Mouse (Mus musculus) B cell, adult 2 months (primary cell): Measurements from ENCODE around the gene Tnfsf13.
A peak's percentile ranks its signal among the peaks of the same experiment; 100 is the strongest.

ENCODE experiments used
- DNase-seq, 2 experiments: peaks; one replicate each; pipeline ENCODE4 v3.0.0; 2022

The Tnfsf13 gene

DNA sequence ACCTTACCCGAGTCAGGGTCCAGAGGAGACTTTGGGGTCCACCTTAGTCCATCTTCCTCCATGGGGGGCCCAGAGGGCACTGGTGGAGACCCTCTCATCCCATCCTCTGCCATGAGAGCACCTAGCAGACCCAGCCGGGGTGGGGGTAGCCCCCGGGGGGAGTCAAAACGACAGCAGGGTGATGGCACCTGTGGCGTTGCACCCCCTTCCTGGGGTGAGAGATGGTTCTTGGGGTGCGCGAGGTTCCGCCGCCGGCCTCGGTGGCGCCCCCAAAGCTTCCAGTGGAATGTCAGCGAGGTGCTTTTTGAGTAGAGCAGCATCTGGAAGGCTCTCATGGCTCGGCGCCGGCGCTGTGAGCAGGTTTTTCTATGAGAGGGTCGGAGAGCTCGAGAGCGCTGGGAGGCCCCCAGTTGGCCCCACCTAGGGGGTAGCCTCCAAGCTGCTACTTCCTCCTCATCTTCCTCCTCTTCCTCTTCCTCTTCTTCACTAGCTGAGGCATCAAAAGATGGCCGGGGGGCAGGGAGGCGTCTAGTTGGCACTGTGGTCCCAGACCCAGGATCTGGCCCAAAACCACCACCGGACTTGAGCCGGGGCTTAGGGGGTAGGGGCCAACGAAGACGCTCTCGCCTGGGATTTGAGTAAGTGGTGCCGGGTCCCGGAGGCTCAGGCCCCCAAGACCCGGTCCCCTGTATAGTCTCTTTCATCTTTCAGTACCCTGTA is 5.3 kb downstream of the Tnfsf13 start:
- DNase-seq: no peak

DNA sequence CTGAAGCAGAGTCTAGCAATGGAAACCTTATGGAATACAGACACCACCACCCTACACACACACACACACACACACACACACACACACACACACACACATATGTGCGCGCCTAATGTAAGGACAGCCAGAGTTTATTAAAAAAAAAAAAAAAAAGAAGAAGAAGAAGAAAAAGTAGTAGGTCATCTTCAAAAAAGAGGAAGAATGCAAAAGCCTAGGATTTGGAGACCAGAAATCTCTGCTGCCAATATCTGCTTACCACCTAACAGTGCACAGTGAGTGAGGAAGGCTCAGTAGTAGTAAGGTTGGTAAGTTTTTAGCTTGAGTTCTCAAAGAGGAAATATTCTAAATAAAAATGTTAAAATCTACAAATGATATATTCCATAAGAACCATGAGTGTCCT is 6.4 kb downstream of the Tnfsf13 start:
- DNase-seq: no peak

DNA sequence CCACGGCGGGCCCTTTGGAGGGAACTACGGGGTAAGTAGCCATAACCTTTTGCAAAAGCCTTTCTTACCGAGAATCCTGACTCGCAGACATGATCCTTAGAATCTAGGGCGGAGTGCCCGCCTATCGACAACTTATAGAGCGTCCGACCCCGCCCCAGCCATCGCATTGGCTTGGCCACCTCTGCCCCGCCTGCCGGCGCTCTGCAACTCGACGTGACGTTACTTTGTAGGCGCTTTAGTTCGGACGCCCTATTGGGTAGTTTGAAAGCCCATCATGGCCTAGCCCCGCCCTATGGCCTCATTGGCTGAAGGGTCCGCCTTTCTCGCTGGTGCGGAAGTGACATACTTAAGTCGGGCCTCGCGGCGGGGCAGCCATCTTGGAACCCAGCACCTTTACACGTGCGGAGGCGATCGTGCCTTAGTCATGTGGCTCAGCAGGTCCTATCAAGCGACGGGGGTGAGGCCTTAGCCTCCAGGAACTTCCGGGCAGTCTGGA is 13.3 kb downstream of the Tnfsf13 start, which contains the start of gene Eif4a1:
Eif4a1 (minus strand) TSS at position 213 of the 496 bp plus-strand sequence.
- DNase-seq: peak; percentile 97 to 99

DNA sequence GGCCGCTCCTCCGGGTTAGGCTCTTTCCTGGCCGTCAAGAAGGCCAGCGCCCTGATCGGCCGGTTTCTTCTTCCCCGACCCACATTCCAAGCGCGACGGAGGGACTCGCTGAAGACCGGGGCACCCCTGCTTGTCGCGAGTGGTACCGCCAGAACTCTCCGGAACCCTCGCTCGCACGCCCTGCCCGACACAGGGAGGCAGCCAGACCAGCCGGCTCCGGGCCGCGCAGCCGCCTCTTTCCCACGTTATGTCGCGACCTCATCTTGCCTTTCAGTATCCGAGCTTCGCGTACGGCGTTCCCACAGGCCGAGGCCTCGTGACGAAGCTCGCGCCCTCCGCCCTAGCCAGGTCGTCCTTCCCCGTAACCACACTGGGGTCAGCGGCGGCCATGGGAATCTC is 13.9 kb downstream of the Tnfsf13 start:
- no peak for DNase-seq

DNA sequence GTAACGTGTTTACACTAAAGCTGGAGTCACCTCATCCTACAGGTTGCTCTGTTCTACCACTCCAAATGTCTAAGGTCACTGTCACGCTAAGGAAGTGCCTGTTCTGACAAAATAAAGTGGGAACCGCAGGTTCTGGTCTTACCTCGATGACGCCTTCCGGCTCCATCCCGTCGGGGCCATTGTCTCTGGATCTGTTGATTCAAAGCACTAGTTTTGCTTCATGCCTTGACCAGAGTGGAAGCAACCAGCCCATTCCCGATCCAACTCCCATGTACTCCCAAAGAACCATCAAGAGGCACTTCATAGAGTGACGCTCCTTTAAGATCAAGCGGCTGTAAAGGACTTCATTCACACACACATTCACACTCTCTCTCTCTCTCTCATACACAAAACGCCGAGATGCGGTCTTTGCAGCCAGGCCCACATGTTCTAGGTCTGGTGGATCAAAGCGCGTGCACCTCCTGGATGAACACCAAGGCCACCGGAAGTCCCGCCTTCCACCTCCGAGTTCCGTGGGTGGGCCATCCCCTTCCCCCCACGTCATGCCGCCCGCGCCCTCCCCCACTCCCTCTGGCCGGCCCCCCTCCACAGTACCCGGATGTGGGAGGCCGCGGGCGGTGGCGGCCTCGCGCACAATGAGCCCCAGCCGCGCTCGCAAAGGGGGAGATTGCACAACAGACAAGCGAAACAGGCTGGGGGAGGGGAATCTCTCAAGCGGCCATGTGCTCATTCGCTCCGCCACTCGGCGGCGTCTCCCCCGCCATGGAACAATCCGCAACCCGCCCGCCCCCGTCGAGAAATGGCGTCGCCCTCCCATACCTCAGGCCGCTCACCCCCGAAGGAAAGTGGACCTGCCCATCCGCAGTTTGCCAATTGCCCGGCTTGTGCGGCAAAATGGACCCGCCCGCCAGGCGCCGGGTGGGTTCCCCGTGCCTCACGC is 14.5 kb downstream of the Tnfsf13 start:
- DNase-seq: peak; percentile 97 to 98

DNA sequence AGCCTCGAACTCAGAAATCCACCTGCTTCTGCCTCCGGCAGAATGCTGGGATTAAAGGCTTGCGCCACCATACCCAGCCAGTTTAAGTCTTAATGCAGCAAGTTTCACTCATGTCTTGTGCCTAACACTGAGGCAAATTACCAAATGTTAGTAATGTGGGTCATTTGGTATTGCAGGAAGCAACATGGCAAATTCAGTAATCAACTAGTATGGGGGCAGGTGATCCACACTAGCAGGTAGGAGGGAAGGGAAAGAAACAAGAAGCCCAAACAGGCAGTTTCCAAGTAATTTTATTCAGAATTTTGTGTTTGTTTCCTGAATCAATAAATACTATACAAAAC is 18.9 kb downstream of the Tnfsf13 start:
- no peak for DNase-seq

DNA sequence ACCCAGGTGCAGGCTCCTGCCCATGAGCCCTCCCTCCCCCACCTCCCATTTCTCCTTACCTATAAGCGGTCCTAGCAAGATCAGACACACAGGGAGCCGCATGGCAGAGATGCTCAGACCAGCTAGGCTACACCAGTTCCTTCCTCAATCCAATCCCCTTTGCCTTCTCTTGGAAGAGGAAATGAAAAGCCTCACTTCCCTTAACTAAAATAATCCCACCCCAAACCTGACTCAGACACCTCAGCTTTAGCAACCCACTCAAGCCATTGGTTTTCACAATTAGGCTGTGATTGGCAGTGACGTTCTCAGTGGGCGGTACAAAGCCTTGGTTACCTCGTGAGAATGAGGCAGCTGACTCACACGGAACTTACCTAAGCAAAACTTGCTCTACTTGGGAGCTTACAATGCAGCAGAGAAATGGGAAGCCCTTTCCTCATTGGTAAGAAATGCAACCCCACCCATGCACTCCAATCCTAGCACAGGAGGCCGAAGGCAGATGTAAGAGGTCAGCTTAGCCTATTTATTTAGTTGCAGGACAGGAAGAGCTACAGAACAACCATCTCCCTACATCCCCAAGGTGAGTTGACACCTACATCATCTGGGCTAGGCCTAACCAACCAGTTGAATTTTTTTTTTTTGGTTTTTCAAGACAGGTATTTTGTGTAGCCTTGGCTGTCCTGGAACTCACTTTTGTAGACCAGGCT is 19.5 kb downstream of the Tnfsf13 start, which contains the start of gene Cd68:
Cd68 (minus strand) TSS at position 193 of the 704 bp plus-strand sequence.
- peak; percentile 83 to 87 for DNase-seq

DNA sequence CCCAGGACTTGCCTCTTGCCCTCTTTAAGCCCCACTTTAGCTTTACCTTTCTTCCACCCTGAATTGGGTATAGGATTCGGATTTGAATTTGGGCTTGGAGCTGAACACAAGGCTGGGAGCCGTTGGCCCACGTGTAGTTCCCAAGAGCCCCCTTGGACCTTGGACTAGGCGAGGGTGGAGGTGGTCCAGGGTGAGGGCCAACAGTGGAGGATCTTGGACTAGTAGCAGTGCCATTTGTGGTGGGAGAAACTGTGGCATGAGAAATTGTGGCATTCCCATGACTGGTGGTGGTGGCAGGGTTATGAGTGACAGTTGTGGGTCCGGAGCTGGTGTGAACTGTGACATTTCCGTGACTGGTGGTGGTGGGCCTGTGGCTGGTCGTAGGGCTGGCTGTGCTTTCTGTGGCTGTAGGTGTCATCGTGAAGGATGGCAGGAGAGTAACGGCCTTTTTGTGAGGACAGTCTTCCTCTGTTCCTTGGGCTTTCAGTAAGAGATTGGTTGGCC is 20.1 kb downstream of the Tnfsf13 start:
- no peak for DNase-seq

DNA sequence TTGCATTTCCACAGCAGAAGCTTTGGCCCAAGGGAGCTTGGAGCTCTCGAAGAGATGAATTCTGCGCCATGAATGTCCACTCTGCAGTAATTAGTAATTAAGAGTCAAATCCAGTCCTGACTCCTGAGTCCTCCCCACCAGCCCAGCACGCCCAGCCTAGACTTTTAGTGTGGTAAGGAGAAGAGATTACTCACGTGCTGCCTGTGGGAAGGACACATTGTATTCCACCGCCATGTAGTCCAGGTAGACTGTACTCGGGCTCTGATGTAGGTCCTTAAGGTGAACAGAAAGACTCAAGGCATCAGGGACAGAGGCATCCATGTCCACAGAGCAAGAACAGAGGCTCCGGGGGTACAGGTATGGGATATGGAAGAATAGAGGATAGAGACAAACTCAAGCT is 20.7 kb downstream of the Tnfsf13 start:
- DNase-seq: no peak

DNA sequence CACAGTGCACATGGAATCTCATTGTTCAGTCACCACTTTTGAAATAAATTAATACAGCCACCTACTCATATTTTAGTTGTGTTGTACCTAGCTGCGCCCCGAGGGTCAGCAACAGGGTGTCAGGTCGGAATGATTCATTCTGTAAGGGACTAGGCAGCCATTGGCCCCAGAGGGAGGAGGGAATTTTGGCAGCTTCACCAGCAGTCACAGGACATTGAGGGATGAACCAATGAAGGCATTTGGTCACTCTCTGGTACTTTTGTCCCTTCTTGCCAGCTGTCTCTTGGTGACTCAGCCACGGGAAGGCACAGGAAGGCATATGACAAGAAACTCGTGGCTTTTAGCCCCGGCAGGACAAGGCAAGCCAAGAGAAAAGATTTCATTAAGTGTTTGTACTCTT is 21.8 kb downstream of the Tnfsf13 start:
- DNase-seq: no peak

DNA sequence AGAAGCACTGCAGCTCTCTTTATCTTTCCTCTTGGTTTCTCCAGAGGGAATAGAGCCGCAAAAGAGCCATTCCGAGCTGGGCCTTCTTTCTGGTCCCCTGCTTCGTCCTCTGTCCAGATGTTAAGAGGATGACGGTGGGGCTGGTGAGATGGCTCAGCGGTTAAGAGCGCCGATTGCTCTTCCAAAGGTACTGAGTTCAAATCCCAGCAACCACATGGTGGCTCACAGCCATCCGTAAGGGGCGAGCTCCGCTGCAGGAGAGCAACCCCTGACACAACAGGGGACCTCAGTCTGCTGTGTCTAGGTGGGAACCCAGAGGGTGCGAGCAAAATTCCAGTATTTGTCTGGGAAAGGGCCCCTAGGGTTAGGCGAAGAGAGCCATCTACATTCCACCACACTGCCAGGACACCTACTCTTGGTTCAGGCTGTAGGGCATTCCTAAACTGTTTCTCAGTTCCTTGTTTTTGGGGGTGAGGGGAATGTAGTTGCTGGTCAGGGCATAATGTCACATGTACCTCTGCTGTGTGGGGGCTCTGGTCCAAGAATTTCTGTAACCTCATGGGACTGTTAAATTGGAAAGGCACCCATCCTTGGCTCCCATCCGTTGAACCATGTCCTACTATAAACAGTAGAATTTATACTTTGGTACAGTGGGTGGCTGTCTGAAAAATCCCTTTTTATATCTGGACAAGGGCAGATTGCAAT is 22.5 kb downstream of the Tnfsf13 start:
- DNase-seq: no peak

DNA sequence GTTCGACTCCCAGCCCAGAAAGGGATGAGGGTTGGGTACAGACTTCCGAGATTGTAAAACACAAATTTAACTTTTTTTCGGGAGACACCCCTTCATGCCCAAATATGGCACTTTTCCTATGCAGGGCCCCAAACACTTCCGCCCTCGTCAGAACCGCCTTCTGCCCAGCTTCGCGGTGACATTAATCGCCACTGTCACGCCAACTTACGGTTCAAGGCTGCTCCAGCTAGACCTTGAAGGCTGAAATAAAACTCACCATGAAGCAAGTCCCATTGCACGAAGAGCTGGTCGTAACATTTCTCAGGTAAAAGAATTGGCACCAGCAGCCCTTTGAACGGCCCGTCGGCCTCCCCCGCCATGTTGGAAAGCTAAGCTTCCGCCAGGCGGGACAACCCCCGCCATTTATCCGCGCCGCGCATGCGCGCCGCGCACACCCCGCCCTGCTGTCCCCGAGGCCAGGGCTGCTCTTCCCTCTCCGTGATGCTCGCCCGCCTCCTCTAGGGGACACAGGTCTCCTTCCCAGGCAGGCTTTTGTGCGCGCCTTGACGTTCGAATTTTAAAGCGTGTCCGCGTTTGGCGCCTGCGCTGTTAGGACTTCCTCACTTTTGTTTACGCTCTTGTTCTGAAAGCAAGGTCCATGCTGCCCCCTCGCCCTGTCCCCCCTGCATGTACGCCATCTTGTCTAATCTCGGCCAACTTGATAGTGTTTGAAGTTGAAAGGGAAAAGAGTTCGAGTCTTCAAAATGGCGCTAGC is 23.2 kb downstream of the Tnfsf13 start, which contains the start of gene Mpdu1:
Mpdu1 (minus strand) TSS at position 430 of the 754 bp plus-strand sequence.
- DNase-seq: peak; percentile 92 to 94

DNA sequence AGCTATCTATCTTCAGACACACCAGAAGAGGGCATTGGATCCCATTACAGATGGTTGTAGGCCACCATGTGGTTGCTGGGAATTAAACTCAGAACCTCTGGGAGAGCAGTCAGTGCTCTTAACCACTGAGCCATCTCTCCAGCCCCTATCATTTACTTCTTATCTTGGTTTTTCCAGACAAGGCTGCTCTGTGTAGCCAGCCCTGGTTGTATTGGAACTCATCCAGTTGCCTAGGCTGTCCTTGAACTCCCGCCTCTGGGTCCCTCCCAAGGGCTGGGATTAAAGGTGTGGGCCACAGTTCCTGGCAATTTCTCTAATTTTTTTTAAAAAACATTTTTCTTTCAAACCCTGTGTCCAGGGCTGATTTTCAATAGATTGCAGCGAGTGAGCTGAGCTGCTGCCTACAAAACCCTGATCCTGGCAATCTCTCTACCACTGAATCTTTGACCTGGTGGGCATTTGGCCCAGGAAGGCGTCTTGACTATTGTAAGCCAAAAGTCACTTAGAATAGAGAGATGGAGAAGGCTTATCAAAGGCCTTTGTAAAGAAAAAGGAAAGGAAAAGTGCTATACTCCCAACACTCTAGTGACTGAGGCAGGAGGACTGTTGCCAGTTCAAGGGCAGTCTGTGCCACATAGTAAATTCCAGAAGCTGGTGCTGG is 24.2 kb downstream of the Tnfsf13 start:
- DNase-seq: no peak

DNA sequence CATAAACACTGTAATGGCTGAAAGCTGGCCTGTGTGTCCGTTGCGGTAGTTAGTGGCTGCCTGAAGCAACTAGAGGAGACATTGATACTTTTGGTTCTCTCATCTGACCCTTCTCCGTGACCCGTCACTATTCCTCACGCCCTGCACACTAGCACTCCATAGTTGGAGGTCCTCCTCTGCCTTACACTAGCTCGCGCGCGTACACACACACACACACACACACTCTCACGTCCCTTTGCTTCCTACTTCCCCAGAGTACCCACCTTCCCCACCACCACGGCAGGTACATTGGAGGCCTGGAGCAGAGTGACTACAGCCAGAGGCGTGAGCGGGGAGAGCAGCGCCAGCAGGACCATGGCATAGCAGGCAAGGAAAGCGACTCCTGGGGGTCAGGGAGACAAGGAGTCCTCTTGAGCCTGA is 28.1 kb downstream of the Tnfsf13 start:
- DNase-seq: no peak

DNA sequence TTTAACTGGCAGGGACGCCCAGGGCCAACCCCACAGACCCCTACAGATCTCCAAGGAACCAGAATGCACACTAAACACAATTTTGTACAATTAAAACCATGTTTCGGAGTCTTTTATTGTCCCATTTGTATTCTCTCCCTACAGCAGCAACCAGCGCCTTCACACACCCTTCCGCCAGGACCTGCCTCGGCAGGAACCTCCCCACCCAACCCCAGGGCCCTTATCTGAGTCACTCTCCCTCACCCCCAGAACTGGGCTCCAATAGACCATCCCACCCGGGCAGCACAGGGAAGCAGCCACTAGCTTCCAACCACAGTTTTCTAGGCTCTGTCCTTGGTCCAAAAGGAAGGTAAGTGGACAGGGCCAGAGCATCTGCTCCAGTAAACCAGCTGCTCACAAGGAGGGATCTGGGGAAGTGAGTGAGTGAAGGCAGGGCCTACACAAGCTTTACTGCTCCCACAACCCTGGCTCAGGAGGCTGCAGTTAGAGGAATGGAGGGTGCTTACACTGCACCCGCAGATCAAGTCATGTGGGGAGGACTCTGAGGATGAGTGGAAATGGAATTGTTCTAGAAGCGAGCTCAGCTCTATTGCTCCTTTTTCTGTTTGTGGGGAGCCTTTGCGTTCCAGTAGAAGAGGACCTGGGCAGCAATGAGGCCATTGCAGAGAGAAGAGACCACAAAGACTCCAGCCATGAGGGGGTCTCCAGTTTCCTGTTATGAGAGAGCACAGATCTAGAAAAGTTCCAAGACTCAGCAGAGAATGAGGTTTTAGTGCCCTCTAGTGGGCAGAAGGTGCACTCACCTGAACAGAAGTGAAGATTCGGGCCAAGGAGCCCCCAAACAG is 28.7 kb downstream of the Tnfsf13 start:
- DNase-seq: peak; percentile 74 to 75

DNA sequence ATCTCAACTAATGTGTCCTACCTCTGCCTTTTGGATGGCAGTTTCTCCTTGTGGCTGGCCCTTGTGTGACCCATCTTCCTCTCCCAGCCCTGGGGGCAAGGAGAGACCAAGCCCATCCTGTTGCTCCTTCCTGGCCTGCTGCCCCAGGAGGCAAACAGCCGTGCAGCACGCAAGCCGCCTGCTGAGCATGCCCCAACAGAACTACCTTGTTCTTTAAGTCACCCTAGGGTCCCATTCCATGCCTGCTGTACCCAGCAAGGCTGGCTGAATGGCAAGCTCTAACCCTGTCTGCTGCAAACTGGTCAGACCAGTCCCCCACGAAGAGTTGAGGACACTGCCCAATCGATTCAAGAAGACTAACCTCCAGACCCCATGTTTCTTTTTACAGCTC is 29.5 kb downstream of the Tnfsf13 start:
- DNase-seq: no peak

DNA sequence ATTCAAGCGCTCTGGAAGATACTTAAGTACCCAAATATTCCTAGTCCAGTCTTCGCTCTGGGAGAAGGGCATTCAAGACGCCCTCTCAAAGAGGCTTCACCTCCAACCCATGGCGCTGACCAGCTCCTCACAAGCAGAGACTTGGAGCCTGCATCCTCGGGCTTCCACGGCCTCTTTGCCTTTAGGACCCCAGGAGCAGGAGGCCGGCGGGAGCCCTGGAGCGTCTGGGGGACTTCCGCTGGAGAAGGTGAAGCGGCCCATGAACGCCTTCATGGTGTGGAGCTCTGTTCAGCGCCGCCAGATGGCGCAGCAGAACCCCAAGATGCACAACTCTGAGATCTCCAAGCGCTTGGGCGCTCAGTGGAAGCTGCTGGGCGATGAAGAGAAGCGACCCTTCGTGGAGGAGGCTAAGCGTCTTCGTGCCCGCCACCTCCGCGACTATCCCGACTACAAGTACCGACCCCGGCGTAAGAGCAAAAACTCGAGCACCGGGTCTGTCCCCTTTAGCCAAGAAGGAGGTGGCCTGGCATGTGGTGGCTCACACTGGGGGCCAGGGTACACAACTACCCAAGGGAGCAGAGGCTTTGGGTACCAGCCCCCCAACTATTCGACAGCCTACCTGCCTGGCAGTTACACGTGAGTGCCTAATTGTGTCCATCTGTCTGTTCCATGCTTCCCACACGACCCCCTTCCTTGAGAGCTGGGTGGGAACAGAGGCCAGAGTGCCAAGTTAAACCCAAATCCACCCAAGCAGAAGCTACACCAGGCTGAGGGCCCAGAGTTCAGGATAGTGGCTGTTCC is 30.1 kb downstream of the Tnfsf13 start, which contains the start of gene Sox15:
Sox15 (plus strand) TSS at position 51 of the 801 bp plus-strand sequence.
- DNase-seq: peak in 1 of 2 experiments; percentile 42

DNA sequence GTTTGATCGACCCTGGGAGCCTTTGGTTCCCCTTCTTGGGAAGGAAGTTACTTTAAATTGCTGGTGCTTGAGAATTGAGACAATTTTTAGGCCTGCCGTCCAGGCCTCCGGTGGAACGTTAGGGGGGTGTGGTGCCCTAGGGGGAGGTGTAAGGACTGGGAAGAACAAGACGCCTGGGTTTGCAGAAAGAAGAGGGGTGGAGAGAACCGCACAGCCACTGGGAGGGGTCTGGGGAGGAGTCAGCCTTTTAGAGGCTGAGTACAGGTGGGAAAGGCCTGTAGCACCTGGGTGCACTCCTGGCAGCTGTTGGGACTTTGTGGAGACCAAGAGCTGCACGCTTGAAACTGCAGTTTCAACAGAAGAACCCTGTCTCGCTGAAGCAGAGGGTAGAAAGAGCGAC is 30.8 kb downstream of the Tnfsf13 start:
- DNase-seq: no peak

DNA sequence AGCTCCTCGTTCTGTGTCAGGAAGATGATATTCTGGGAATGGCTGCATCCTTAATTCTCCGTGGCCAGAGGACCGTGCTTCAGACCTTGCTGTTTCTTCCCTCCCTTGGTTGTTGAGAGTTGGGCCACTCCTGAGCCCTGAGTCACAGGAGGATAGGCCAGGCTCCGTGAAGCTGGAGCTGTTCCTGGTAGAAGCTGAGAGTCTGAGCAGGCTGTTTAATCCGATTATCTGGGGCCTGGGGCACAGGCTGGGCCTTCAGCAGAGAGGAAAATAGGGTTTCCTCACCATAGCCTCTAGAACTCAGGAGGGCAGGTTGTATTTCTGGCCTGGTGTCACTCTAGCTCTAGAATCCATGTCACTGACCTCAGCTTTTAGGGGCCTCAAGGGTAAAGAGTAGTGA is 32.2 kb downstream of the Tnfsf13 start:
- no peak for DNase-seq
